Mouse (Mus musculus) ES-E14 (cell line): Measurements from ENCODE around the gene Nav2. TPM values are rescaled to one million over a fixed set of nuclear protein-coding genes. Genes with fewer than 3 reads are reported as not detected.

Source experiments
- DNase-seq: peaks from one replicate; pipeline ENCODE4 v3.0.0-alpha.2; 2013; ENCODE audit warnings: low read depth, low spot score
- H3K27ac ChIP-seq: 2 replicates; pipeline ENCODE4 v1.5.1; 2012; ENCODE audit warnings: low read depth, mild to moderate bottlenecking, low read length, moderate library complexity, mixed read lengths; ENCODE audit not compliant: poor library complexity, insufficient read depth, severe bottlenecking
- H3K36me3 ChIP-seq: 2 replicates; pipeline ENCODE4 v1.6.1; 2012; ENCODE audit warnings: mild to moderate bottlenecking, low read length, moderate library complexity, mixed read lengths; ENCODE audit not compliant: control insufficient read depth, poor library complexity, insufficient read depth, severe bottlenecking
- H3K4me1 ChIP-seq, 2 experiments: fragments of 150-350 bp in 1 of 2; sonication (generic) in 1 of 2; 2 replicates each; pipeline ENCODE4 v1.6.1; 2012; ENCODE audit warnings: low read length in 2 of 2, mild to moderate bottlenecking in 1 of 2, mixed read lengths in 1 of 2; ENCODE audit not compliant: control insufficient read depth in 2 of 2, insufficient read depth in 2 of 2, poor library complexity in 1 of 2
- H3K4me3 ChIP-seq, 2 experiments: fragments of 150-350 bp in 1 of 2; sonication (generic) in 1 of 2; 2 replicates each; pipeline ENCODE4 v1.5.1; 2012; ENCODE audit warnings: low read length in 2 of 2, low read depth in 1 of 2, mild to moderate bottlenecking in 1 of 2, mixed read lengths in 1 of 2; ENCODE audit not compliant: insufficient read depth in 1 of 2, poor library complexity in 1 of 2, severe bottlenecking in 1 of 2
- H3K9ac ChIP-seq: 2 replicates; pipeline ENCODE4 v1.6.1; 2012; ENCODE audit warnings: low read depth, mild to moderate bottlenecking, low read length, mixed read lengths; ENCODE audit not compliant: poor library complexity, insufficient read depth, severe bottlenecking
- H3K9me3 ChIP-seq: fragments of 150-350 bp; sonication (generic); 2 replicates; pipeline ENCODE4 v1.6.1; 2012; ENCODE audit warnings: low read depth, mild to moderate bottlenecking, low read length; ENCODE audit not compliant: control insufficient read depth, insufficient read depth
- CHD2 ChIP-seq: IDR thresholded peaks from 2 replicates; pipeline ENCODE4 v1.6.1; 2014; ENCODE audit warnings: mild to moderate bottlenecking, low read depth, low read length, inconsistent platforms
- HCFC1 ChIP-seq: IDR thresholded peaks from 2 replicates; pipeline ENCODE4 v1.6.1; 2012; ENCODE audit warnings: low read length, inconsistent platforms, borderline replicate concordance; ENCODE audit not compliant: insufficient read depth
- MAFK ChIP-seq: IDR thresholded peaks from 2 replicates; pipeline ENCODE4 v1.6.1; 2014; ENCODE audit warnings: mild to moderate bottlenecking, low read depth, low read length, inconsistent platforms; ENCODE audit not compliant: insufficient read depth
- ZC3H11A ChIP-seq: IDR thresholded peaks from 2 replicates; pipeline ENCODE4 v1.6.1; 2012; ENCODE audit warnings: low read depth, mild to moderate bottlenecking, inconsistent platforms, low read length, borderline replicate concordance
- ZNF384 ChIP-seq: IDR thresholded peaks from 2 replicates; pipeline ENCODE4 v1.6.1; 2012; ENCODE audit warnings: low read depth, low read length, inconsistent platforms
- in situ Hi-C, 2 experiments: fragments of 600-800 bp; cut with MboI; formaldehyde crosslinking; loops; one replicate each; pipeline ENCODE4 v1.15.1; 2025; ENCODE audit warnings: low sequenced_read_pairs in 2 of 2, inconsistent platforms in 1 of 2; ENCODE audit not compliant: unreplicated experiment in 2 of 2
- total RNA-seq: library from RNA; depleted of rRNA; stranded (reverse); fragments of 300-350 nt; gene quantifications from 2 replicates; pipeline ENCODE4 v1.2.3, GENCODE M21; 2012

Nav2 gene
- total RNA-seq, 1 experiment = 18.2 TPM

- H3K4me3 ChIP-seq = no peak overlapping the region
- H3K9ac ChIP-seq = no peak overlapping the region
- in situ Hi-C loops = no loop called here
- no peak overlapping the region for H3K27ac ChIP-seq
- no peaks in the 10 kb centered on the region for H3K9me3 ChIP-seq
- H3K36me3 ChIP-seq = peaks cover 7% of the 10 kb centered on the region; the same call in 1 of the 2 replicates
- TF ChIP-seq ZNF384 = no peak
- TF ChIP-seq CHD2 = no peak
- TF ChIP-seq HCFC1 = no peak
- no peak for TF ChIP-seq ZC3H11A
- no peak for TF ChIP-seq MAFK
- no peak for DNase-seq
- peaks cover 0 to 2% of the 10 kb centered on the region in 2 experiments; a peak in 1 of 4 replicates for H3K4me1 ChIP-seq
Observed at GRCm38 (mm10) chr7:49599950-49600349, 691.4 kb downstream of the Nav2 start.

- H3K9ac ChIP-seq = no peak overlapping the region
- in situ Hi-C loops = no loop called here
- H3K9me3 ChIP-seq = no peaks in the 10 kb centered on the region
- H3K4me1 ChIP-seq = peaks cover 0 to 12% of the 10 kb centered on the region in 2 experiments; a peak in 1 of 4 replicates
- TF ChIP-seq CHD2 (no peak), MAFK (no peak), ZNF384 (no peak), HCFC1 (no peak), ZC3H11A (peak; percentile 24; the same call in 1 of the 2 replicates)
- H3K4me3 ChIP-seq = no peak overlapping the region
- no peak overlapping the region for H3K27ac ChIP-seq
- peaks cover 7% of the 10 kb centered on the region; the same call in 1 of the 2 replicates for H3K36me3 ChIP-seq
- DNase-seq = peak; percentile 54
Observed at GRCm38 (mm10) chr7:49601191-49601975, 692.9 kb downstream of the Nav2 start.

GRCm38 (mm10) chr7:49604244-49604643, 695.7 kb downstream of the Nav2 start:
- H3K4me3 ChIP-seq = no peak overlapping the region
- H3K9ac ChIP-seq = no peak overlapping the region
- peaks cover 3% of the 10 kb centered on the region; the same call in 1 of the 2 replicates for H3K36me3 ChIP-seq
- H3K4me1 ChIP-seq = peaks cover 6 to 32% of the 10 kb centered on the region in 2 experiments; a peak in 3 of 4 replicates
- no peak overlapping the region for H3K27ac ChIP-seq
- in situ Hi-C loops = no loop called here
- DNase-seq = no peak
- no peak for TF ChIP-seq CHD2
- TF ChIP-seq MAFK = no peak
- no peak for TF ChIP-seq HCFC1
- TF ChIP-seq ZNF384 = no peak
- TF ChIP-seq ZC3H11A = no peak
- H3K9me3 ChIP-seq = no peaks in the 10 kb centered on the region

GRCm38 (mm10) chr7:49604965-49605795, 696.7 kb downstream of the Nav2 start:
- Histone ChIP-seq H3K36me3 (peaks cover 3% of the 10 kb centered on the region; the same call in 1 of the 2 replicates), H3K27ac (no peak overlapping the region), H3K9me3 (no peaks in the 10 kb centered on the region), H3K9ac (no peak overlapping the region), H3K4me3 (no peak overlapping the region), H3K4me1 (peaks cover 6 to 32% of the 10 kb centered on the region in 2 experiments; a peak in 3 of 4 replicates)
- in situ Hi-C loops = no loop called here
- DNase-seq = no peak
- TF ChIP-seq MAFK = no peak
- TF ChIP-seq ZNF384 = no peak
- no peak for TF ChIP-seq CHD2
- no peak for TF ChIP-seq ZC3H11A
- TF ChIP-seq HCFC1 = no peak
